Mouse (Mus musculus) liver, embryonic 15.5 days (tissue): Measurements from ENCODE around the gene Cep152. TPM values are rescaled to one million over a fixed set of nuclear protein-coding genes. Genes with fewer than 3 reads are reported as not detected.
A peak's percentile ranks its signal among the peaks of the same experiment; 100 is the strongest.

ENCODE experiments used
- ATAC-seq: fragments of 200-750 bp; cut with Nextera tagmentation; 2 replicates; pipeline ENCODE4 v1.8.0; 2017; ENCODE audit warnings: moderate number of reproducible peaks, mild to moderate bottlenecking, moderate library complexity; ENCODE audit not compliant: insufficient read depth
- H3K27ac ChIP-seq: fragments of 300-500 bp; sonication (generic); replicated peaks from 2 replicates; pipeline ENCODE4 v1.5.1; 2015; ENCODE audit warnings: mild to moderate bottlenecking, inconsistent platforms
- H3K27me3 ChIP-seq: fragments of 300-500 bp; sonication (generic); 2 replicates; pipeline ENCODE4 v1.6.1; 2015; ENCODE audit warnings: mild to moderate bottlenecking, inconsistent platforms
- H3K36me3 ChIP-seq: fragments of 300-500 bp; sonication (generic); replicated peaks from 2 replicates; pipeline ENCODE4 v1.6.1; 2015; ENCODE audit warnings: moderate library complexity, mild to moderate bottlenecking, inconsistent platforms
- H3K4me1 ChIP-seq: fragments of 300-500 bp; sonication (generic); replicated peaks from 2 replicates; pipeline ENCODE4 v1.6.1; 2015; ENCODE audit warnings: inconsistent platforms
- H3K4me2 ChIP-seq: fragments of 300-500 bp; sonication (generic); 2 replicates; pipeline ENCODE4 v1.6.1; 2015; ENCODE audit warnings: moderate library complexity, mild to moderate bottlenecking, inconsistent platforms
- H3K4me3 ChIP-seq: fragments of 300-500 bp; sonication (generic); replicated peaks from 2 replicates; pipeline ENCODE4 v1.5.1; 2015; ENCODE audit warnings: mild to moderate bottlenecking, inconsistent platforms
- H3K9ac ChIP-seq: fragments of 300-500 bp; sonication (generic); 2 replicates; pipeline ENCODE4 v1.6.1; 2015; ENCODE audit warnings: moderate library complexity, mild to moderate bottlenecking, inconsistent platforms
- H3K9me3 ChIP-seq: fragments of 300-500 bp; sonication (generic); replicated peaks from 2 replicates; pipeline ENCODE4 v1.6.1; 2016; ENCODE audit warnings: inconsistent platforms
- WGBS: fragments of 180-500 bp; shearing (Covaris S2); methylation state at CpG from one replicate; pipeline ENCODE4 v1.1.7; 2015; ENCODE audit warnings: mixed read lengths; ENCODE audit not compliant: insufficient replicate concordance; 5-methylcytosine and 5-hydroxymethylcytosine counted together
- polyA plus RNA-seq: library from polyadenylated mRNA; unstranded; fragments of >200 nt; fragmentation: Nextera tagmentation; extraction: Ambion mirVana; gene quantifications from 2 replicates; pipeline ENCODE4 v1.2.1, GENCODE M21; 2015

Gene Cep152
- polyA plus RNA-seq = 4.2 and 4.5 TPM in 2 replicates

GRCm38 (mm10) chr2:125624837-125625351, at the start of gene Cep152:
Gene Cep152, minus strand, starts transcription at chr2:125625113.
- Histone ChIP-seq H3K27me3 (no peaks in the 10 kb centered on the region), H3K4me2 (peak within 1 kb of the TSS; percentile 82), H3K27ac (peak within 1 kb of the TSS; percentile 82), H3K4me3 (peak within 1 kb of the TSS; percentile 98), H3K36me3 (peaks cover 12% of the 10 kb centered on the region), H3K9ac (peak within 1 kb of the TSS; percentile 91), H3K9me3 (no peaks in the 10 kb centered on the region), H3K4me1 (peaks cover 34% of the 10 kb centered on the region)
- WGBS = under 1% methylated on average over 50 of the region's 50 CpGs
- ATAC-seq = peak; percentile 99

GRCm38 (mm10) chr2:125672957-125673631, 48.2 kb upstream of the Cep152 start, which contains the start of gene Eid1:
Gene Eid1, plus strand, starts transcription at chr2:125673095.
- peak within 1 kb of the TSS; percentile 75 for H3K4me3 ChIP-seq
- no peaks in the 10 kb centered on the region for H3K36me3 ChIP-seq
- ATAC-seq = peak; percentile 93
- H3K4me2 ChIP-seq = peak within 1 kb of the TSS; percentile 89
- no peaks in the 10 kb centered on the region for H3K27me3 ChIP-seq
- H3K9me3 ChIP-seq = no peaks in the 10 kb centered on the region
- peak within 1 kb of the TSS; percentile 87 for H3K27ac ChIP-seq
- WGBS = under 1% methylated on average over 70 of the region's 79 CpGs
- H3K9ac ChIP-seq = peak within 1 kb of the TSS; percentile 69
- peaks cover 34% of the 10 kb centered on the region for H3K4me1 ChIP-seq

GRCm38 (mm10) chr2:125672568-125672956, 47.6 kb upstream of the Cep152 start:
- Histone ChIP-seq H3K9me3 (no peaks in the 10 kb centered on the region), H3K4me2 (peak overlapping the region; percentile 89), H3K9ac (peak overlapping the region; percentile 69), H3K4me1 (peaks cover 40% of the 10 kb centered on the region), H3K4me3 (peak overlapping the region; percentile 75), H3K27me3 (no peaks in the 10 kb centered on the region), H3K36me3 (no peaks in the 10 kb centered on the region), H3K27ac (peak overlapping the region; percentile 87)
- ATAC-seq = no peak; the same call in 1 of the 2 replicates
- 23% methylated on average over 9 of the region's 20 CpGs for WGBS

- no peak overlapping the region for H3K27ac ChIP-seq
Measured at GRCm38 (mm10) chr2:125670846-125671245, 45.9 kb upstream of the Cep152 start.

DNA sequence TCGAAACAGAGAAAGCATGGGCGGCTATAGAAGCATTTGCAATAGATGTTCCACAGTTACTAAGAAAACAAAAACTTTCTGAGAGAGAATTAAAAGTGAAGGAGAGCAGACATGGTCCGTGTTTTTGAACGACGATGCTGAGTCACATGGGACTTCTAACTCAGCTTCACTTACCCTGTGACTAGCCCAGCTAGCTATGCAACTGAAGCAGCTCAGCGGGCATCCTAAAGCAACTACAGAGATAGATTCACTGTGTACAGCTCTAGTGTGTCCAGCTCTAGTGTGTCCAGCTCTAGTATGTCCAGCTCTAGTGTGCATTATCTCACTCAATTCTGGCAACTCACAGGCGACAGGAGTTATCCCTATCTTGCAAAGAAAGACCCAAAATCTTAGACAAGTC, 42.8 kb upstream of the Cep152 start:
- Histone ChIP-seq H3K27me3 (no peaks in the 10 kb centered on the region), H3K36me3 (no peaks in the 10 kb centered on the region), H3K4me3 (no peak overlapping the region), H3K9me3 (no peaks in the 10 kb centered on the region), H3K9ac (no peak overlapping the region), H3K4me2 (peak overlapping the region; percentile 46), H3K27ac (peak overlapping the region; percentile 74), H3K4me1 (peaks cover 72% of the 10 kb centered on the region)
- 59% methylated on average over 7 of the region's 7 CpGs for WGBS
- ATAC-seq = no peak

More at GRCm38 (mm10) chr2:125670846-125671245, 45.9 kb upstream of the Cep152 start:
- WGBS = 29% methylated on average over 1 of the region's 1 CpGs
- peaks cover 54% of the 10 kb centered on the region for H3K4me1 ChIP-seq
- H3K36me3 ChIP-seq = no peaks in the 10 kb centered on the region
- H3K4me3 ChIP-seq = no peak overlapping the region
- no peak for ATAC-seq
- no peak overlapping the region for H3K4me2 ChIP-seq
- no peaks in the 10 kb centered on the region for H3K9me3 ChIP-seq
- no peak overlapping the region for H3K9ac ChIP-seq
- no peaks in the 10 kb centered on the region for H3K27me3 ChIP-seq

GRCm38 (mm10) chr2:125667184-125667583, 42.3 kb upstream of the Cep152 start:
- H3K27ac ChIP-seq = peak overlapping the region; percentile 74
- H3K4me2 ChIP-seq = peak overlapping the region; percentile 46
- peak; percentile 74 for ATAC-seq
- H3K9me3 ChIP-seq = no peaks in the 10 kb centered on the region
- peaks cover 70% of the 10 kb centered on the region for H3K4me1 ChIP-seq
- 0 out of 2 replicates have a peak overlapping the region, but pooled peaks have one; percentile 6 for H3K4me3 ChIP-seq
- H3K9ac ChIP-seq = no peak overlapping the region
- 7% methylated on average over 5 of the region's 5 CpGs for WGBS
- no peaks in the 10 kb centered on the region for H3K27me3 ChIP-seq
- no peaks in the 10 kb centered on the region for H3K36me3 ChIP-seq

GRCm38 (mm10) chr2:125666668-125667067, 41.8 kb upstream of the Cep152 start:
- Histone ChIP-seq H3K27ac (peak overlapping the region; percentile 74), H3K4me2 (peak overlapping the region; percentile 46; the same call in 1 of the 2 replicates), H3K9me3 (no peaks in the 10 kb centered on the region), H3K36me3 (no peaks in the 10 kb centered on the region), H3K4me1 (peaks cover 67% of the 10 kb centered on the region), H3K4me3 (no peak overlapping the region), H3K27me3 (no peaks in the 10 kb centered on the region), H3K9ac (no peak overlapping the region)
- peak; percentile 40 for ATAC-seq
- 20% methylated on average over 4 of the region's 4 CpGs for WGBS

GRCm38 (mm10) chr2:125665909-125666308, 41.0 kb upstream of the Cep152 start:
- Histone ChIP-seq H3K9ac (no peak overlapping the region), H3K36me3 (no peaks in the 10 kb centered on the region), H3K4me1 (peaks cover 72% of the 10 kb centered on the region), H3K4me3 (no peak overlapping the region), H3K9me3 (no peaks in the 10 kb centered on the region), H3K4me2 (peak overlapping the region; percentile 35), H3K27me3 (no peaks in the 10 kb centered on the region), H3K27ac (peak overlapping the region; percentile 74)
- WGBS = 24% methylated on average over 4 of the region's 4 CpGs
- ATAC-seq = peak; percentile 91

DNA sequence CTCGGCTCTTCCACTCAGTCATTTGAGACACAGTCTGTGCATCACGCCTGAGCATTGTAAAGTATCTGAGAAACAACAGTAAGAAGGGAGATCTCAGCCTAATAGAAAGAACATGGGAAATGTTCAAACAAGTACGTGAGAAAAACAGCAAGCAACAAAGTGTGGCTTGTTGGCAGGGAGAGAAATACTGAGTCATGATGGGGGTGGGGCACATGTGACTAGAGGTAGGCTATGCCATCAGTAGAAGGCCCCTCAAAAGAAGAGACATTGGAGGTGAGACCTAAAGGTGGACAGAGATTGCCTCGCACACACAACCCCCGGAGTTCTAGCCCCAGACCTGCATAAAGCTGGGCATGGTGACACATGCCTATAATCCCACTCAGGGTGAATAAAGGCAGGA, 40.3 kb upstream of the Cep152 start:
- Histone ChIP-seq H3K36me3 (no peaks in the 10 kb centered on the region), H3K4me1 (peaks cover 79% of the 10 kb centered on the region), H3K9me3 (no peaks in the 10 kb centered on the region), H3K9ac (no peak overlapping the region), H3K4me3 (no peak overlapping the region), H3K27ac (peak overlapping the region; percentile 74), H3K4me2 (0 out of 2 replicates have a peak overlapping the region, but pooled peaks have one; percentile 11), H3K27me3 (no peaks in the 10 kb centered on the region)
- WGBS = 68% methylated on average over 5 of the region's 5 CpGs
- peak; percentile 29 for ATAC-seq

DNA sequence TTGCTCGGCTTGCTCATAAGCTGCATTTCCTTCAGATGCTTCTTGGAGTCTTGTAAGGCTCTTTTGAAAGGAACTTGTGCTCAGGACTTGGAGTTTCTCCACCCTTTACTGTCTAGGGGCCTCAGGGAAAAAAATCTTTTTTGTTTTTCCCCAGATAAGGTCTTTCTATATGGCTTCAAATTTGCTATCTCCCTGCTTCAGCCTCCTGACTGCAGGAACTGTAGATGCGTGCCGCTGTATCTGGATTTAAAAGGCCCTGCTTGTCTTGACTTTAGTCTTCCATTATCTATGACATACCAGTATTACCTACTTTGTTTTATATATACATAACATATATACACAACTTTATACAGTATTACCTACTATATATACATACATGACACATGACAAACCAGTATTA, 37.6 kb upstream of the Cep152 start:
- H3K27me3 ChIP-seq = no peaks in the 10 kb centered on the region
- ATAC-seq = no peak
- H3K27ac ChIP-seq = no peak overlapping the region
- H3K9me3 ChIP-seq = no peaks in the 10 kb centered on the region
- no peaks in the 10 kb centered on the region for H3K36me3 ChIP-seq
- H3K4me2 ChIP-seq = no peak overlapping the region
- 37% methylated on average over 3 of the region's 3 CpGs for WGBS
- H3K4me1 ChIP-seq = peaks cover 69% of the 10 kb centered on the region
- no peak overlapping the region for H3K9ac ChIP-seq
- H3K4me3 ChIP-seq = no peak overlapping the region

GRCm38 (mm10) chr2:125661156-125661555, 36.2 kb upstream of the Cep152 start:
- no peak overlapping the region for H3K9ac ChIP-seq
- no peak for ATAC-seq

More at GRCm38 (mm10) chr2:125661156-125661555, 36.2 kb upstream of the Cep152 start:
- Histone ChIP-seq H3K36me3 (no peaks in the 10 kb centered on the region), H3K4me2 (peak overlapping the region; percentile 51; the same call in 1 of the 2 replicates), H3K9me3 (no peaks in the 10 kb centered on the region), H3K4me3 (no peak overlapping the region), H3K27ac (no peak overlapping the region), H3K4me1 (peaks cover 56% of the 10 kb centered on the region), H3K27me3 (no peaks in the 10 kb centered on the region)
- 58% methylated on average over 4 of the region's 4 CpGs for WGBS
